Mouse (Mus musculus) cerebellum, adult 18-20 months (tissue): Measurements from ENCODE around the gene Mlx.

Experiments
- DNase-seq, 2 experiments: peaks; one replicate each; pipeline ENCODE4 v3.0.0; 2021

Gene Mlx

DNA sequence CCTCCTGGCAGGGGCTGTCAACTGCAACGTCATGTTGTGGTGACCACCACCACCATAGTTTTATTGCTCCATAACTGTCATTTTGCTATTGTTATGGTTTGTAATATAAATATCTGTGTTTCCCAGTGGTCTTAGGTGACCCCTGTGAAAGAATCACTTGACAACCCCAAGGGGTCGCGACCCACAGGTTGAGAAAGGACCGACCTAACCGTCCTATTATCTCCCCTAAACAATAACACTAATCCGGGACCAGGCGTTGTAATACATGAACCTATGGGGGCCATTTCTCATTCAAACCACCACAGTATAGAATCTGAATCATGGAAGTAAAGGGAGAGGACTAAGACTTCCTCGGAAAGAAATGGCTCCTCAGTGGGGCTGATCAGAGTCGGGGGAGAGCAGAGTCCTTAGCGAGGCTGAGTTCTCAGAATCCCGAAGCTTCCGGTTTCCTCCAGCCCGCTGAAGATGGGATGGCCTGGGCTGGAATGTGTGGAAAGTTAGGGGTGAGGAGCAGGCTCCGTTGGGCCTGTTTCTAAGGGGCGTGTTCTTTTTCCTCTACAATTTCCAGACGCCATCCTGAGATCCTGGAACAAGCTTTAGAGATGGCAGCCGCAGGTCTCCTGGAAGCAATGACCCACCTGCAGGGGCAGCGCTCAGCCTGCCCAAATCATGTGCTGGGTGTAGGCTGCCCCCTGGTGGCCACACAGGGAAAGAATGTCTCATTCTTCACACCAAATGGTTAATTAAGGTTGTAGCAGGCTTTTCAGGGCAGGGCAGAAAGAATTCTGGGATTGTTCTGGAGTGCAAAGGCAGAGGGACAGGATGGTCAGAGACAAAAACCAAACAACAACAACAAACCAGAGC is 20.3 kb upstream of the Mlx start:
- DNase-seq, result peak; percentile 88 to 90

DNA sequence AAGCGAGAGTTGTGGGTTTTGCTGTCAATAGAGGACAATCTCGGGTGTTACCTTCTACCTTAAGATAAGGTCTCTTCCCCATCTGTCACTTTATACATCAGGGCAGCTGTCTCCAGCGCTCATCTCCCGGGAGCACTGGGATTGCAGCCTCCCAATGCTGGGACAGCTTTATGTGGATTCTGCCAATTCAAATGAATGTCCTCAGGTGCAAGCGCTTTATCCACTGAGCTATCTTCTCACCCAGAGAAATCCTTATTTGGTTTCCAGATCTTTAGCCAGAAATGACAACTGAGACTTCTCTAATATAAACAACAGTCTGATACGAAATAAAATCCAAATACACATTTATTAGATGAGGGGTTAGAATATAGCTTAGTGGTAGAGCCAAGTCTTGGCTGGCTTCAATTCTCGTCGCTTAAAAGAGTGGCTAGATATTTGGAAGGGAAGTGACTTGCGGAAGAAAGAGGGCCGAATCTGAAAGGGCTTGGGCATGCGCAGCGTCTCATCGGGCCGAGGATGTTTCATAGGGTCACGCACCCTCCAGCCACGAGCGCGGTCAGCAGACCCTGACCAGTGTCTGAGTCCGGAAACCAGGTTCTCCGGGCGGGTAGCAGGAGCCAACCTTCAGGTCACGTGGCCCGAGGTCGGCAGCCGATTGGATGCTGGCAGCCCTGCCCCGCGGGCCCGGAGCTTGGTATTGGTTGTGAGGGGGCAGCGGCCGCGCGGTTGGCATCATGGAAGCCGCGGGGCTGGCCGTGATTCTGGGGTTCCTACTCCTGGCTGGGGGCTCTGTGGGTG is 17.5 kb upstream of the Mlx start, which contains the start of gene Naglu:
Gene Naglu, plus strand, starts transcription at position 622 of the 798 bp plus-strand sequence.
- peak; percentile 96 to 99 for DNase-seq

DNA sequence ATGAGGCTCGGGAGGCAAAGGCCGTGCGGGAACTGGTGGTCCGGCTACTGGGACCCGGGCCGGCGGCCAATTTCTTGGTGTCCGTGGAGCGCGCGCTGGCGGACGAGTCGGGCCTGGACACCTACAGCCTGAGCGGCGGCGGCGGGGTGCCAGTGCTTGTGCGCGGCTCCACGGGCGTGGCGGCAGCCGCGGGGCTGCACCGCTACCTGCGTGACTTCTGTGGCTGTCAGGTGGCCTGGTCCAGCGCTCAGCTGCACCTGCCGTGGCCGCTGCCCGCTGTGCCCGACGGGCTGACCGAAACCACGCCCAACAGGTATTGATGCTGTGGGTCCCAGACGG is 16.9 kb upstream of the Mlx start:
- no peak for DNase-seq

DNA sequence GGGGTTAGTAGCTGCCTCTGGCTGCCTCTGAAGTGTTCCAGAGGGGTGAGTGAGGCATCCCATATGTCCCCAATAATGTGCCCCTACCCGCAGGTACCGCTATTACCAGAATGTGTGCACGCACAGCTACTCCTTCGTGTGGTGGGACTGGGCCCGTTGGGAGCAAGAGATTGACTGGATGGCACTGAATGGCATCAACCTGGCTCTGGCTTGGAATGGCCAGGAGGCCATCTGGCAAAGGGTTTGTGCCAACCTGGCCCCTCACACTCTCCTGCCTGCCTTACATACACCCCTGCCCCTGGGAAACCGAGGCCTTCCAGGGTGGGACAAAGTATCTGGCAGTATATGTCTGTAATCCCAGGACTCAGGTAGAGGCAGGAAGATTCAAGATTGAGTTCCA is 16.1 kb upstream of the Mlx start:
- no peak for DNase-seq

DNA sequence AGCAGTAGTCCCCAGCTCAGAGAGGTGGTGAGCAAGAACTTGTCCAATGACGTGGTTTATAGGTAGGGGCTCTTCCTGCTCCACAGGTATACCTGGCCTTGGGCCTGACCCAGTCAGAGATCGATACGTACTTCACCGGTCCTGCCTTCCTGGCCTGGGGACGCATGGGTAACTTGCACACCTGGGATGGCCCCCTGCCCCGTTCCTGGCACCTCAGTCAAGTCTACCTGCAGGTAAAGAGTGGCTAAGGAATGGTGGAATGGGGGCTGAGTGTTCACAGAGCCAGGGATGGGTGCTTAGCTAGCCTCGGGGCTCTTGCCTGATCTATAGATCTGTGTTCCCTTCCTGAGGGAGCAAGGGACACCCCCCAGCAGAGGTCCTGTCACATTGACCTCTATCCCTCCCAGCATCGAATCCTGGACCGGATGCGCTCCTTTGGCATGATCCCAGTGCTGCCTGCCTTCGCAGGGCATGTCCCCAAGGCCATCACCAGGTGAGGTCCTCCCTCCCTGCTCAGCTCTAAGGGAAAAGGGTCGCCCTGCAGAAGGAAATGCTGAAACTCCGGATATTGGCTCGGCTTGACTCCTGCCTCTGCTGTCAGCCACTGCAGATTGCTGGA is 15.2 kb upstream of the Mlx start:
- DNase-seq, result no peak

DNA sequence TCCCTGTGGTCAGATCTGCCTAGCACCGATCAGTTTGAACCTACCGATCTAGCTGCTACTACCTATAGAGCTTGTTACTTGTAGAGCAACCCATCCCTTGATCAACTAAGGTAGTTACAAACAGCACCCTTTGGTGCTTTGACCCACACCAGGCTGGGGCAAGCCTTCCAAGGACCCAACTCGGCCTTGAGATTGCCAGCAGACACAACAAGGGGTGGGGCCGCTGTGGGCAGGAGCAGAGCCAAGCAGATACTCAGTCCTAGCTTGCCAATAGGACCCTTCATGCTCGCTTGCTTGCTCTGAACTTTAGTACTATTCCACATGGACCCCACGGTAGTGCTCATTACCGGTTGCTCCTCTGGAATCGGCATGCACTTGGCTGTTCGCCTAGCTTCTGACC is 9.0 kb upstream of the Mlx start, which contains the start of gene Hsd17b1:
Gene Hsd17b1, plus strand, starts transcription at position 291 of the 400 bp plus-strand sequence.
- DNase-seq, result no peak

DNA sequence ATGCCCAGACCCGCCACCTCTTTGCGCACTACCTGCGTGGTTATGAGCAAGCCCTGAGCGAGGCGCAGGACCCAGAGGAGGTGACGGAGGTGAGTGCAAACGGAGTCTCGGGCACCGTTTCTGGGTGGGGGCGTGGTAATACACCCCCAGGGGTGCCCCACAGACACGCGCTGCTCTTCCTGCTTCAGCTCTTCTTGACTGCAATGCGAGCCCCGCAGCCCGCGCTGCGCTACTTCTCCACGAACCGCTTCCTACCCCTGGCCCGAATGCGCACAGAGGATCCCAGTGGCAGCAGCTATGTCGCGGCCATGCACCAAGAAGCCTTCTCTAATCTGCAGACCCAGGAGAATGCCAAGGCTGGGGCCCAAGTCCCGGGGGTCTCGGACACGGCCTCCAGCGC is 7.3 kb upstream of the Mlx start:
- DNase-seq, result no peak

DNA sequence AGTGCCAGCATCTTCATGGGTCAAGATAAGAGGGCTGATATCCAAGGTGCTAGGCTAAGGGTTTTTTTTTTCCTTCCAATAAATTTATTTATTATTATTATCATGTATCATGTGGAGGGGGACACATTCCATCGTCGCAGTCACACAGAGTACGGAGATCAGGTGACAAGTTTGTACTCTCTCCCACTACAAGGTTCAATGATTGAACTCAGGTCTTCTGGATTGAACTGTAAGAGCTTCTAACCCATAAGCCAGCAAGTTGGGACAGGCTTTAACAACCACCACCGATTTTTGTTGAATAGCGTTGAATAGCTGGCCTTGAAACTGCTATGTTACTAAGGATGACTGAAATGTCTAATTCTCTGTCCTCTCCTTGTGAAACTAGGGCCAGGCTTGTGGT is 6.7 kb upstream of the Mlx start:
- DNase-seq, result no peak

DNA sequence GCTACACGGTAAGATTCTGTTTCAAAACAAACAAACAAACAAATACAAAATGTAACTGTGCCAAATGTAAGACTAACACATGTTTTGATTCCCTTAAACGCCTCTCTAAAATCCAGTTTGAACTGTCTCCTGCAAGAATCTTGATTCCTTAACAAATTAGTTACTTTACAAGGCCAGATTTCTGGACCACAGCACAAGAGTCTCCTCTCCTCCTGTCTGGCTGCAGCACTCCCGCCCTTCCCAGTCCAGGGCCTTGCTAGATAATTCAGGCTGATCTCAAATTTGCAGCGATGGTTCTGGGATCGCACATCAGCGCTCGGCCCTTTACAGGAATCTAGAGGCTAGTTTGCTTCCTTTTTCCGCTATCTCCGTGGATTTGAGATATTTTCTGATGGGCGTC is 5.4 kb upstream of the Mlx start:
- DNase-seq, result no peak

DNA sequence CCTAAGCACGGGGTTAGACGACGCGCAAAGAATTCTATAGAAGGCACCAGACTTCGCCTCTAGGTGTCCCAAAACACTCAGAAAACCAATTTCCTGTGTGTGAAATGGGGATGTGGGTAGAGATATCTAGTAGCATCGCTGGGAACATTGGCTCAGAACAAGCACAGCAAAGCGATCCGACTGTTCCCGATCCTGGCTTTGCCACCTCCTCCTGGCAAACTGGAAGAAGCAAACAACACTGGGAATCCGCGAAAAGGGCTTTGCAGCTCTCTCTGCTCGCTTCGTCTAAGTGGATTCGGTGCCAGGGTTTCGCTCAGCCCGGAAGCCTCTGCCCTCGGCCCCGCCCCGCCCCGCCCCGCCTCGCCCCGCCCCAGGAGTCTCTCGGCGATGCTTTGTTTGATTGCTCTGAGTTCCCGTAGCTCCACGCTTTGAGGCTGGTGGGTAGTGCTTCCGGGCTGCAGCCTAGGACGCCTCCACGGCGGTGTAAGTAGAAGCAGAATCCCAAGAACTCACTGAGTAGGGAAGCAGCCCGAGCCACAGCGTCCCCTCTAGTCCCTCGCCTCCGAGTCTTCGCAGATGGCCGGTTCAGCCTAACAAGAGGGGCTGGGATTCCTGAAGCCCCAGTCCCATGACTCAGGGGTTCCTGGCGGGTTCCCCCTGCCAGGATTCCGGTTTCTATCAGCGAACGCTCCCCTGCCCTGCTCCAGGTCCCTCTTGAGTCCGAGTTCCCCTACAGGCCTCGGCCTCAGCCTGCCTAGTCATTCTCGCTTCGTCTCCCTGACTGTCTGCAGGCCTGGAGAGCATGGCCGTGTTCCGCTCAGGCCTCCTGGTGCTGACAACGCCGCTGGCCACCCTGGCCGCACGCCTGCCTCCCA is 4.6 kb upstream of the Mlx start, which contains the start of gene Coasy:
Gene Coasy, plus strand, starts transcription at position 358 of the 875 bp plus-strand sequence.
- peak; percentile 88 to 90 for DNase-seq

DNA sequence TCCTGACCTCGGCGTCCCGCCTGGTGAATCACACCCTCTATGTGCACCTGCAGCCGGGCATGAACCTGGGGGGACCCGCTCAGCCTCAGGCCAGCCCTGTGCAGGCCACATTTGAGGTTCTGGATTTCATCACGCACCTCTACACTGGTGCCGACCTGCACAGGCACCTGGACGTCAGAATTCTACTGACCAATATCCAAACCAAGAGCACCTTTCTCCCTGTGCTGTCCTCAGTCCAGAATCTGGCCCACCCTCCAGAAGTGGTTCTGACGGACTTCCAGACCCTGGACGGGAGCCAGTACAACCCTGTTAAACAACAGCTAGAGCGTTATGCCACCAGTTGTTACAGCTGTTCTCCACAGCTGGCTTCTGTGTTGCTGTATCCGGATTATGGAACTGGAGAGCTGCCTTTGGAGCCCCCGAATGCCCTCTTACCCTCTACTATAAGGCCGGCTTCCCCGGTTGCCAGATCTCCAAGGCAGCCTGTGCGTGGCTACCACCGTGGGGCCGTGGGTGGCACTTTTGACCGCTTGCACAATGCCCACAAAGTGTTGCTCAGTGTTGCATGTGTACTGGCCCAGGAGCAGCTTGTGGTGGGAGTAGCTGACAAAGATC is 3.9 kb upstream of the Mlx start:
- DNase-seq, result no peak

DNA sequence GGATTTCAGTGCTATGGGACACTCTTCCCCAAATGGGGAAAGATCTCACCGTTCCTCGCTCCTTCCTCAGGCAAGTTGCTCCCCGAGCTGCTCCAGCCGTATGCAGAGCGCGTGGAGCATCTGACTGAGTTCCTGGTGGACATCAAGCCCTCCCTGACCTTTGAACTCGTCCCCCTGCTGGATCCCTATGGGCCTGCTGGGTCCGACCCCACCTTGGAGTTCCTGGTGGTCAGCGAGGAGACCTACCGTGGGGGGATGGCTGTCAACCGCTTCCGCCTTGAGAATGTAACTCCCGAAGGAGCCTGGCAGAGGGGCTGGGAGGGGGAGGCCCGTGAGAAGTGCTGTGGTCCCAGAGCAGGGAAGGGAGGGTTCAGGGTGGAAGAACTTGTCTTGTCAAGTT is 2.8 kb upstream of the Mlx start:
- no peak for DNase-seq

DNA sequence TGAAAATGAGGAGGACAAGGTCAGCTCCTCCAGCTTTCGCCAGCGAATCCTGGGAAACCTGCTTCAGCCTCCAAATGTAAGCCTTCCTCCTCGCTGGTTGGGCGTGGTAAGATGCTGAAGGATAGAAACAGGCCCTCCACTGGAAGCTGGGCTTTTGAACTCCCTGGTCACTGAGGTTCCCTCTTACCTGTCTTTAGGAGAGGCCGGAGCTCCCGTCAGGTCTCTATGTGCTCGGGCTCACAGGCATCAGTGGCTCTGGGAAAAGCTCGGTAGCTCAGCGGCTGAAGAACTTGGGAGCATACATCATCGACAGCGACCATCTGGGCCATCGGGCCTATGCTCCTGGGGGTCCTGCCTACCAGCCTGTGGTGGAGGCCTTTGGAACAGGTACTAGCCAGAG is 2.3 kb upstream of the Mlx start:
- no peak for DNase-seq

DNA sequence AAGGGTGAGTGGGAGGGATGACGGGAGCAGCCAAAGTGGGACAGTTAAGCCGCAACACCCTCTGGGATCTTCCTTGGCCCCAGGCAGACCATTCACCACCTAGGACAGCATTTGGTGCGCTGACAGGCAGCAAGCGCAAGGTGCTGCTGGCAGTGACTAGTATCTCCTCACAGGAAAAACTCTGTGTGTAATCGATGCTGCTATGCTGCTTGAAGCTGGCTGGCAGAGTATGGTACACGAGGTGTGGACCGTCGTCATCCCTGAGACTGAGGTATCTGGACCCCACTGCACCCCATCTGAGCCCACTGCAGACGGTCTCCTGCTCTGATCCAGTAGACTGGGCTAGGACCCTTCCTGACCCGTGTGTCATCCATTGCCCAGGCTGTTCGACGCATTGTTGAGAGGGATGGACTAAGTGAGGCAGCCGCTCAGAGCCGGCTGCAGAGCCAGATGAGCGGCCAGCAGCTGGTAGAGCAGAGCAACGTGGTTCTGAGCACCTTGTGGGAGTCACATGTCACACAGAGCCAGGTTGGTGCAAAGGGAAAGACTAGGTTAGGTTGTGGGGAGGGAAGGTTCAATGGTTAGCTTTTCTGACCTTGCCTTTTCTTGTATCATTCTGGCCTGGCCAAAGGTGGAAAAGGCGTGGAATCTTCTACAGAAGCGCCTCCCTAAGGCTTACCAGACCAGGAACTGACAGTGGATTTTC is 1.3 kb upstream of the Mlx start:
- no peak for DNase-seq

DNA sequence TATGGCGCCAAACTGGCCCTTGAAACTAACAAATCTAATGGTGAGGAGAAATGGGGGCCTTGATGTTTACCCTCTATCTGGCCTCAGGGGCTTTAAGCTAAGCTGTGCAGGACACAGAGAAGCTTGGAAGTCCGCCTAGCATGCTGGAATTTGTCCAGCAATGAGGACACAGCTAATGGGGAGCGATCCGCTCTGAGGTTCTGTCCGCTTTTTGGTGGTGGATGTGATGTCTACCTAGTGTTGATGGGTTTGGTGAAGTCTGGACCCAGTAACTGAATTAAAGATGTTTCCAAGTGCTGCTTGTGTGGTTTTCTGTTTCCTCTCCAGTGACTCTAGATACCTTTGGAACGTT is 778 bp upstream of the Mlx start:
- peak in 1 of 2 experiments; percentile 46 for DNase-seq

DNA sequence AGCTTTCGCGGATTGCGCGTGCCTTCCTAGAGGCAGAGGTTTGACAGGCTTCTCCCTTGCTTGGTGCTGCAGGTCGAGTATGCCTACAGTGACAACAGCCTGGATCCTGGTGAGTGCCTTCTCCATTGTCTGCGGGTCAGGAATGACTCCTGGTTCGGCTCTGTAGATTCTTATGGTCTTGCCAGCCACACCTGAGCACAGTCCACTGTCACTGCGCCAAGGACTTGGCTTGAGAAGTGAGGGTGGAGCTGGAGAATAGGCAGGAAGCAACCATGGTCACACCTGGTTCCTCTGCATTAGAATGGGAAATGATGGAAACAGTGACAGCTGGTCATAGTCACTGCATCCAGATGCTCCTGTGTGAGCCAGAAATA is 592 bp downstream of the Mlx start:
- DNase-seq, result no peak

DNA sequence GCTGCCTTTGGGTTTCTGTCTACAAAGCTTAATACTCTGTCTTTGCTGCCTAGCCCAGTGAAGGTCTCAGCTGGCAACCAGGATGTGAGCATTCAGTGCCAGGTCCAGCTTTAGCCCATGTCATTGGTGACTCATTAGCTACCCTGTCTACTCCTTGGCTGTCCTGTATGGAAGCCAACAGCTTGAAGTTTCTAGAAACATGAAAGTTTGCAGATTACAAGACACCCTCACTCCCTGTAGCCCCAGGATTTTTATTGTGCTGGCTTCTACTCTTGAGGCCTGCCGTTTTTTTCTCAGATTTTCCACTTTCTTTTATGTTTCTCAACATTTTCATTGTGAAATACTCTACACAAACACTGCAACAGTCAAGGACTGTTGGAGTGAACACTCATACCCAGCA is 2.9 kb downstream of the Mlx start:
- no peak for DNase-seq

DNA sequence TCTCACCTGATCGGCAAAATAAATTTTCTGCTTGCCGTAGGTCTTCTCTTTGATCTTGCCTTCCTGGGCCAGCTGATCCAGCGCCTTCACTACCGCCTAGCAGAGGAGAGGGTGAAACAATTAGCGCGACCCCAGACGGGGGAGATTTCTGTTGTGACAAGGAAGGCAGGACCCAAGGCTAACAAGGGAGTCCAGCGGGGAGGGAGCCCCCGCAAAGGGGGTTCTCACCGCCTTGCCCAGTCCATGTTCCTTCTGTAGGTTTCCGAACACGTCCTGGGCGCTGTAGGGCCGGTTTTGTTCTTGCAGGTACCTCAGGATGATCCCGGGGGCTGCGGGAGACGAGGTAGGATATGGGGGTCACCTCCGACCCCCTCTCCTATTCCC is 7.8 kb downstream of the Mlx start:
- no peak for DNase-seq

DNA sequence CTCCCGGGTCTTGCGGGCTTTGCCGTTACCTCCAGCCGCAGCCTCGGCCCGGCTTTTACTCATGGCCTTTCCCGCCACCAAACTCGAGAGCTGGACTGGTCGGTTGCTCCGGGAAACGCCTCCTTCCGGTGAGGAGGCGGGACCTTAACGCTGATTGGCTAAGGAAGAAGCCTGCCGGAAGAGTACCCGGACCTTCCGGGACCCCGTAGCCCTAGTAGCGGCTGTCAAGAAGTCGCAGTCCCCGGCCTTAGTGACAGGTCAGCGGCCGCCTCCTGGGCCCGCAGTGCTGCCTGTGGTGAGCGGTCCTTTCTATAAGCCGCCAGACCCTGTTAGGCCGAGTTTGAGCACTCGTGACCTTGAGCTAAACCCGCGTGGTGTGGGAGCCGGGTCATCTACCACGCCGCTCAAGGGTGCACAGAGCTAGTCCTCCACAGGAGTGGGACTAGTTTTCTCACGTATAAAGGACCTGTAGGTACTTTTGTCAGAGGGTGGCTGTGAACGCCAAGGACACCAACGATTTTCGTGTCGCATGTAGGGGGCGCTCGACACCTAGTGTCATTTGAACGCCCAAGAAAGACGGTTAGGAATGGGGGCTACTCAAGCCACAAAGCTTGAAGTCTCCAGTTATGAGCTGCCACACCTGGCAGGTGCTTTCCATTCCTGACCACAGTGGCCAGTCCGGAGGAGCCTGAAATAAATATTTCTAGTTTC is 8.4 kb downstream of the Mlx start, which contains the start of gene Psmc3ip:
Gene Psmc3ip, minus strand, starts transcription at position 123 of the 711 bp plus-strand sequence.
- DNase-seq, result peak; percentile 95 to 96

DNA sequence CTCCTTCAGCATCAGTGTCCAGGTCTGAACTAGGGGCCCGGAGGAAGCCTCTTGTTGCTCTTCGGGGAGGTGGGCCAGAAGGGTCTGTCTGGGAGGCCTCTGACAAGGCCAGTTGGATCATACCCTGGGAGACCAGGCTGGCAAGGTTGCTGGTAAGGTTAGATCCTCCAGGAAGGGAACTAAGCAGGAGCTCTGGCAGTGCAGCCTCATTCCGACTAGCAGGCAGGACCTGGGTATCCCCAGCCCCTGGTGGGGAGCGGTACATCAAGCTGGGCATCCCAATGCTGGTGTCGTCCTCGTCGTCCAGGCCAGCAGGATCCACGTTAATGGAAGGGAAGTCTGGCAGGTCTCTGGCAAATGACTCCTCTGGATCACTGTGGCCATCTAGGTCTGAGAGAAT is 11.2 kb downstream of the Mlx start:
- no peak for DNase-seq

DNA sequence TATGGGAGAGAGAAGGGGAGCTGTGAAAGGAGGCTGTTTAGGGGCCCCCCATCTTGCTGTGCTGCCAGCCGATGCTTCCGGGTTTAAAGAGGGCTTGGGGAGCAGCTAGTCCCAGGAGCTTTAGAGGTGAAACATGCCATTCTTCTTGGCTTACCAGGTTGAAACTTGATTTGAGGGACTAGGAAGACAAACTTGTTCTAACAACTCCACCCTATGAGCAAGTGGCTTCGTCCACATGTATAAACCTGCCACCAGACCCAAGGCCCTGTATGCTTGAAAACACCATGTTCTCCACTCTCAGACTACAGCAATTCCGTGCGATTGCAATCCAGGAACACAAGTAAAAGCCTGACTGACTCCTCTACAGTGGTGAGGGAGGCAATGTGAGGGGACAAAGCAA is 15.9 kb downstream of the Mlx start:
- DNase-seq, result no peak
